Mouse (Mus musculus): ENCODE measurements around the gene Cd164. TPM values are rescaled to one million over a fixed set of nuclear protein-coding genes. Genes with fewer than 3 reads are reported as not detected.

Cd164 gene
- polyA plus RNA-seq, 1 experiment from 2014 or later = 49.9 TPM

- no peak overlapping the region for H3K4me3 ChIP-seq (replicated peaks)
- H3K27me3 ChIP-seq (replicated peaks) = no peaks in the 10 kb centered on the region
- no peak overlapping the region for H3K27ac ChIP-seq (replicated peaks)
- 74% methylated on average over 33 of the region's 33 CpGs for WGBS
- ATAC-seq (ENCODE audit: low FRiP score) = no peak
- no peaks in the 10 kb centered on the region for H3K9me3 ChIP-seq (replicated peaks)
- no peak overlapping the region; the same call in 1 of the 2 replicates for H3K4me2 ChIP-seq
- H3K36me3 ChIP-seq = peaks cover 17% of the 10 kb centered on the region
- H3K9ac ChIP-seq (replicated peaks) = no peak overlapping the region
- peaks cover 26% of the 10 kb centered on the region for H3K4me1 ChIP-seq
Observed at GRCm38 (mm10) chr10:41480938-41481880, 38.0 kb upstream of the Cd164 start.

- Histone ChIP-seq H3K27me3 (replicated peaks) (no peaks in the 10 kb centered on the region), H3K4me3 (replicated peaks) (no peak overlapping the region), H3K4me2 (no peak overlapping the region), H3K27ac (replicated peaks) (no peak overlapping the region), H3K9ac (replicated peaks) (no peak overlapping the region), H3K36me3 (peaks cover 25% of the 10 kb centered on the region), H3K9me3 (replicated peaks) (no peaks in the 10 kb centered on the region), H3K4me1 (peaks cover 14% of the 10 kb centered on the region)
- 88% methylated on average over 7 of the region's 7 CpGs for WGBS
- no peak for ATAC-seq (ENCODE audit: low FRiP score)
Observed at GRCm38 (mm10) chr10:41482446-41482845, 36.8 kb upstream of the Cd164 start.

DNA sequence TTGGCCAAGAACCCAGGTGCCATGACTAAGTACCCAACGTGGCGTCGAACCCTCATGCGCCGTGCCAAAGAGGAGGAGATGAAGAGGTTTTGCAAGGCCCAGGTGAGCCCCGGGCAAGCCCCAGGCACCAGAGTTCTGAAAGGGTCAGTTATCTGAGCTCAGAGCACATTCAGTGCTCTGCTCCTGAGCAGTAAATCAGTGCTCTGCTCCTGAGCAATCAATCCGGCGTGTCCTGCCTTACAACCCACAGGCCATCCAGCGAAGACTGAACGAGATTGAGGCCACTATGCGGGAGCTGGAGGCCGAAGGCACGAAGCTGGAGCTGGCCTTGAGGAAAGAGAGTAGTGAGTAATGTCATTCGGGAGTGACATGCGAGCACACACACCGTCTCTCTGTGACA, 33.4 kb upstream of the Cd164 start:
- Histone ChIP-seq H3K9ac (replicated peaks) (no peak overlapping the region), H3K36me3 (peaks cover 25% of the 10 kb centered on the region), H3K4me3 (replicated peaks) (no peak overlapping the region), H3K4me2 (no peak overlapping the region), H3K27ac (replicated peaks) (no peak overlapping the region), H3K27me3 (replicated peaks) (no peaks in the 10 kb centered on the region), H3K4me1 (peaks cover 25% of the 10 kb centered on the region), H3K9me3 (replicated peaks) (no peaks in the 10 kb centered on the region)
- ATAC-seq (ENCODE audit: low FRiP score) = no peak
- 92% methylated on average over 16 of the region's 16 CpGs for WGBS

- Histone ChIP-seq H3K9me3 (replicated peaks) (no peaks in the 10 kb centered on the region), H3K36me3 (peaks cover 25% of the 10 kb centered on the region), H3K4me3 (replicated peaks) (no peak overlapping the region), H3K27me3 (replicated peaks) (no peaks in the 10 kb centered on the region), H3K27ac (replicated peaks) (no peak overlapping the region), H3K4me2 (no peak overlapping the region), H3K9ac (replicated peaks) (no peak overlapping the region), H3K4me1 (peaks cover 25% of the 10 kb centered on the region)
- no peak for ATAC-seq (ENCODE audit: low FRiP score)
- WGBS = 92% methylated on average over 14 of the region's 14 CpGs
Observed at GRCm38 (mm10) chr10:41486506-41487170, 32.6 kb upstream of the Cd164 start.

- Histone ChIP-seq H3K27me3 (replicated peaks) (no peaks in the 10 kb centered on the region), H3K9ac (replicated peaks) (peak overlapping the region; percentile 59; the same call in 1 of the 2 replicates), H3K27ac (replicated peaks) (no peak overlapping the region), H3K9me3 (replicated peaks) (no peaks in the 10 kb centered on the region), H3K4me2 (peak overlapping the region; percentile 92), H3K4me1 (peaks cover 25% of the 10 kb centered on the region), H3K36me3 (peaks cover 25% of the 10 kb centered on the region), H3K4me3 (replicated peaks) (peak overlapping the region; percentile 72)
- 48% methylated on average over 7 of the region's 7 CpGs for WGBS
- no peak for ATAC-seq (ENCODE audit: low FRiP score)
Observed at GRCm38 (mm10) chr10:41488877-41489276, 30.3 kb upstream of the Cd164 start.

- ATAC-seq (ENCODE audit: low FRiP score) = no peak
- H3K9me3 ChIP-seq (replicated peaks) = no peaks in the 10 kb centered on the region
- no peaks in the 10 kb centered on the region for H3K27me3 ChIP-seq (replicated peaks)
- H3K4me2 ChIP-seq = peak overlapping the region; percentile 92
- H3K4me3 ChIP-seq (replicated peaks) = peak overlapping the region; percentile 72
- H3K9ac ChIP-seq (replicated peaks) = peak overlapping the region; percentile 59
- H3K4me1 ChIP-seq = peaks cover 25% of the 10 kb centered on the region
- peaks cover 25% of the 10 kb centered on the region for H3K36me3 ChIP-seq
- H3K27ac ChIP-seq (replicated peaks) = no peak overlapping the region
- WGBS = 33% methylated on average over 8 of the region's 8 CpGs
Observed at GRCm38 (mm10) chr10:41489294-41489693, 29.9 kb upstream of the Cd164 start.

- H3K27me3 ChIP-seq (replicated peaks) = no peaks in the 10 kb centered on the region
- H3K27ac ChIP-seq (replicated peaks) = peak within 1 kb of the TSS; percentile 71
- under 1% methylated on average over 50 of the region's 50 CpGs for WGBS
- H3K9ac ChIP-seq (replicated peaks) = peak within 1 kb of the TSS; percentile 59
- H3K36me3 ChIP-seq = peaks cover 21% of the 10 kb centered on the region
- peaks cover 25% of the 10 kb centered on the region for H3K4me1 ChIP-seq
- peak within 1 kb of the TSS; percentile 72 for H3K4me3 ChIP-seq (replicated peaks)
- ATAC-seq (ENCODE audit: low FRiP score) = peak; percentile 96
- H3K4me2 ChIP-seq = peak within 1 kb of the TSS; percentile 92
- H3K9me3 ChIP-seq (replicated peaks) = no peaks in the 10 kb centered on the region
Observed at GRCm38 (mm10) chr10:41489708-41490517, 29.3 kb upstream of the Cd164 start, which contains the start of the genes Smpd2 and Ppil6. TSS of gene Smpd2 (minus strand) at chr10:41490369. TSS of gene Ppil6 (plus strand) at chr10:41490439.

DNA sequence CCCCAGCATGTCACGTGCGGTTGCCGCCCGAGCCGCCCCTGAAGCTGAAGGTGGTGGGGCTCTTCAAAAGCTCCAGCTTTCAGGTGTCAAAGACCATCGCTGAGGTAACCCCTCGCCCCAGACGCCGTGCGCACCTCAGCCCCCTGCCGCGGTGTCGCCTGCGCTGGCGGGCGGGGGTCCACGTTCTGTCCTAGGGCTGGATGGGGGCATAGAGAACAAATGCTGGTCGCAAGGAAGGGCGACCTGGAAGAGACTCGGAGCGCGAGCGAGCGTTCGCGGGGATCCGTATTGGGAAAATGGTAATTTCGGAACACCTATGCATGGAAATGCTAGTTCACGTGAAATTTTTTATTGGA, 28.7 kb upstream of the Cd164 start:
- Histone ChIP-seq H3K4me2 (peak overlapping the region; percentile 92), H3K9me3 (replicated peaks) (no peaks in the 10 kb centered on the region), H3K4me1 (peaks cover 25% of the 10 kb centered on the region), H3K9ac (replicated peaks) (peak overlapping the region; percentile 54), H3K27me3 (replicated peaks) (no peaks in the 10 kb centered on the region), H3K27ac (replicated peaks) (peak overlapping the region; percentile 43; the same call in 1 of the 2 replicates), H3K36me3 (peaks cover 15% of the 10 kb centered on the region), H3K4me3 (replicated peaks) (peak overlapping the region; percentile 72)
- under 1% methylated on average over 29 of the region's 29 CpGs for WGBS
- no peak; the same call in 1 of the 2 replicates for ATAC-seq (ENCODE audit: low FRiP score)

- ATAC-seq (ENCODE audit: low FRiP score) = no peak
- H3K9me3 ChIP-seq (replicated peaks) = no peaks in the 10 kb centered on the region
- H3K4me3 ChIP-seq (replicated peaks) = peak overlapping the region; percentile 72
- no peaks in the 10 kb centered on the region for H3K27me3 ChIP-seq (replicated peaks)
- H3K4me1 ChIP-seq = peaks cover 25% of the 10 kb centered on the region
- 52% methylated on average over 4 of the region's 4 CpGs for WGBS
- H3K36me3 ChIP-seq = peaks cover 9% of the 10 kb centered on the region
- no peak overlapping the region for H3K27ac ChIP-seq (replicated peaks)
- no peak overlapping the region for H3K9ac ChIP-seq (replicated peaks)
- peak overlapping the region; percentile 92 for H3K4me2 ChIP-seq
Observed at GRCm38 (mm10) chr10:41491111-41491510, 28.1 kb upstream of the Cd164 start.

- Histone ChIP-seq H3K4me3 (replicated peaks) (no peak overlapping the region), H3K4me1 (no peaks in the 10 kb centered on the region), H3K4me2 (no peak overlapping the region), H3K36me3 (no peaks in the 10 kb centered on the region), H3K27me3 (replicated peaks) (no peaks in the 10 kb centered on the region), H3K27ac (replicated peaks) (0 out of 2 replicates have a peak overlapping the region, but pooled peaks have one; percentile 1), H3K9me3 (replicated peaks) (no peaks in the 10 kb centered on the region), H3K9ac (replicated peaks) (no peak overlapping the region)
- 0 out of 2 replicates have a peak, but pooled peaks have one; percentile 30 for ATAC-seq (ENCODE audit: low FRiP score)
- 62% methylated on average over 4 of the region's 4 CpGs for WGBS
Observed at GRCm38 (mm10) chr10:41500941-41501340, 18.3 kb upstream of the Cd164 start.

GRCm38 (mm10) chr10:41504996-41505395, 14.2 kb upstream of the Cd164 start:
- H3K36me3 ChIP-seq = no peaks in the 10 kb centered on the region
- peak; percentile 16; the same call in 1 of the 2 replicates for ATAC-seq (ENCODE audit: low FRiP score)
- H3K27me3 ChIP-seq (replicated peaks) = no peaks in the 10 kb centered on the region
- H3K9ac ChIP-seq (replicated peaks) = no peak overlapping the region
- no peak overlapping the region for H3K4me2 ChIP-seq
- H3K27ac ChIP-seq (replicated peaks) = no peak overlapping the region
- no peak overlapping the region for H3K4me3 ChIP-seq (replicated peaks)
- H3K4me1 ChIP-seq = no peaks in the 10 kb centered on the region
- 90% methylated on average over 1 of the region's 1 CpGs for WGBS
- no peaks in the 10 kb centered on the region for H3K9me3 ChIP-seq (replicated peaks)

Data from neural tube, embryonic 15.5 days (tissue).